Mouse (Mus musculus) cerebellum, postnatal 14 days (tissue): ENCODE measurements around the gene Tmem119.
"Not testable (repeated sequence)": the region's sequence is repeated elsewhere in the genome, so short reads cannot be mapped to it uniquely, and the experiment has no call there.

ENCODE experiments used
- DNase-seq, 2 experiments: peaks; one replicate each; pipeline ENCODE4 v3.0.0; 2021; ENCODE audit warnings: mixed read lengths in 2 of 2

Gene Tmem119

DNA sequence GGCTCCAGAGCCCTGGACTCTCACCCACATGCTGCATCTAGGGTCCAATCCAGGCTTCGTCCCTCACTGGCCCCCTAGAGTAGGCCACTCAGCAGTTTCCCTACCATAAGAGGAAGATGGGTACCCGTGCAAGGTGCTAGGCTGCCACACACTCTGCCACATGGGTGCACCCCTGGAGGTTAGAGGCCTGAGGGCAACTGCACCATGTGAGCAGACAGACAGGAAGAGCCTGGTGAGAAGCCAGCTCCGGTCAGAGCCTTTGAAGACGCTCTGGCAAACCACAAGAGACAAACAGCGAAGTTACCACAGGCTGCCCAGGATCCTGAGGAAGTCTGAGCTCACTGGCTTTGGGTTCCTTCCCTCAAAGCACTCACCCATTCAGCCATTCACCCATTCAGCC, 13.3 kb downstream of the Tmem119 start:
- no peak for DNase-seq

DNA sequence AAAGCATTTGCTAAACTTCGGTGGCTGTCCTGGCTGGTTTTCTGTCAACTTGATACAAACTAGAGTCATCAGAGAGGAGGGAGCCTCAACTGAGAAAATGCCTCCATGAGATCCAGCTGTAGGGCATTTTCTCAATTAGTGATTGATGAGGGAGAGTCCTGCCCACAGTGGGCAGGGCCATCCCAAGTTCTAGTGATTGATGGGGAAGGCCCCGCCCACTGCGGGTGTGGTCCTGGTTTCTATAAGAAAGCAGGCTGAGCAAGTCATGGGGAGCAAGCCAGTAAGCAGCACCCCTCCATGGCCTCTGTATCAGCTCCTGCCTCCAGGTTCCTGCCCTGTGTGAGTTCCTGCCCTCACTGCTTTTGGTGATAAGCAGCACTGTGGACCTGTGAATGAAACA, 16.2 kb downstream of the Tmem119 start:
- not testable (repeated sequence) for DNase-seq

DNA sequence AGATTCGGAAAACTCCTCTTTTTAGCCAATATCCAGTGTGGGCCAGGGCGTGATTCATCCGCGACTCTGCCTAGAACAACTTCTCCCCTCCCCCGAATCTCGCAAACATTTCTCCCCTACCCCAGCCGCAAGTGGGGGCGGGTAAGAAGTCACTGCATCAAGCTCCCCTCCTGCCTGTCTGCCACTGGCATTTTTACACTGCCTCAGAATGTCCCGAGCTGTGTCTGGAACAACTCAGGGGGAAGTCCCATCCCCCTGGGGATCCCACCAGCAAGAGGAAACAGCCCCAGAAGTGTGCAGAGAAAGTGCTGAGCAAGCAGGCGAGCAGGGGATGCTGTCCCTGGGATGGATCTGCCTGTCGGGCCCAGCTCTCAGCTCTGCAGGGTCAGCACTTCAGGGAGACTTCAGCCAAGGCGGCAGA, 16.7 kb downstream of the Tmem119 start:
- DNase-seq: no peak

DNA sequence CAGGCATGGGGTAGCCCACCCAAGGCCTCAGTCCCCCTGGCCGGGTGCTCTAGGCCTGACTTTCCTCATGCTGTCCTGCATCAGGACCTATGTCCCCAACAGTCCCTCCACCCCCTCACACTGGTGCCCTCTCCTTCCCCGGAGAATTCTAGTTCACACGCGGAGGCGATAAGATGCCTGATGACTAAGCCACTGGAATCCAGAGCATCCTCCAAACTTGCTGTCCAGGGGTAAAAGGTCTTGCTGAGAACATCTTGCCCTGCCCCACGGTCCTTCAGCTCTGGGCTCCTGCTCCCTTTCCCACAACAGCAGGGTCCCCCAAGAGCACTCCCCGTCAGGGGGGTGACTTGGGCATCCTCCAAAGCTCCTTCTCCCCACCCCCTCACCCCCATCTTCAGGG, 17.7 kb downstream of the Tmem119 start:
- no peak for DNase-seq

DNA sequence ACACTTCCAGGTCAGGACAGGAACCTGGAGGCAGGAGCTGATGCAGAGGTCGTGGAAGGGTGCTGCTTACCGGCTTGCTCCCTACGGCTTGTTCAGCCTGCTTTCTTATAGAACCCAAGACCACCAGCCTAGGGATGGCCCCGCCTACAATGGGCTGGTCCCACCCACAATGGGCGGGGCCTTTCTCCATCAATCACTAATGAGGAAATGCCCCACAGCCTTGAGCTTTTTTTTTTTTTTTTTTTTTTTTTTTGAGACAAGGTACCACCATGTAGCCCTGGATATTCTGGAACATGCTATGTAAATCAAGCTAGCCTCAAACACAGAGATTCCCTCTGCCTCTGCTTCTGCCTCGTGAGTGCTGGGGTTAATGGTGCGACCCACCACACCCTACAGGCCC, 18.4 kb downstream of the Tmem119 start:
- no peak for DNase-seq

DNA sequence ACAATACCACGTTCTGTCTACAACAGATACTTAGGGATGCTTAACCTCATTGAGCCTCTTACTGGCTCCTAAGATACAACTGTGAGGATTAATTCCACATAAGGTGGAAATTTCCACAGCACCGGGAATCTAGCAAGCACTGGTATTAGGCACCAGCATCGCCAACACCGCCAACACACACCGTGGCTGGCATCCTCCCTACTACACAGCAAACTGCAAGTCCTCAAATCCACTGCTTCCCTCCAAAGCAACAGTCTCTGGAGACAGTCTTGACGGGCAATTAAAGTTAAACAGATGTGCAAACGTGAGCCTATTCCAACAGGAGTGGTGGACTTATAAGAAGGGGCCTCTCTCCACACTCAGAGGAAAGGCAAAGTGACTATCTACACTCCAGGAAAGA, 19.1 kb downstream of the Tmem119 start:
- no peak for DNase-seq

DNA sequence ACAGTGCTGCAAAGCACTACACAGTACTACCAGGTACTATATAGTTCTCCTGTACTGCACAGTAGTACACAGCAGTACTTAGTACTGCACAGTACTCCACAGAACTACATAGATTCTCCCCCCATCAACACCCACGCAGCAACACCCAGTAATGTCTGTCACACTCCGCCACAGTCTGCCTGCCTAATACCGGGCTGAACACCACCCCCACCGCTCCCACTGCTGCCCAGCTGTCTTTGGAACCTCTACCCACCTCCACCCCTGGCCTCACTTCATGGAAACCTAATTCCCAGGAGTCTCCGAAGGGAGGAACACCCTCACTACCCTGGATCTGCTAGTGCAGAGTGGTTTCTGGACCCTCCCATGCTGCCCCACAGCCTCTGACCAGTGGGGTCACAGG, 19.6 kb downstream of the Tmem119 start:
- DNase-seq: no peak

DNA sequence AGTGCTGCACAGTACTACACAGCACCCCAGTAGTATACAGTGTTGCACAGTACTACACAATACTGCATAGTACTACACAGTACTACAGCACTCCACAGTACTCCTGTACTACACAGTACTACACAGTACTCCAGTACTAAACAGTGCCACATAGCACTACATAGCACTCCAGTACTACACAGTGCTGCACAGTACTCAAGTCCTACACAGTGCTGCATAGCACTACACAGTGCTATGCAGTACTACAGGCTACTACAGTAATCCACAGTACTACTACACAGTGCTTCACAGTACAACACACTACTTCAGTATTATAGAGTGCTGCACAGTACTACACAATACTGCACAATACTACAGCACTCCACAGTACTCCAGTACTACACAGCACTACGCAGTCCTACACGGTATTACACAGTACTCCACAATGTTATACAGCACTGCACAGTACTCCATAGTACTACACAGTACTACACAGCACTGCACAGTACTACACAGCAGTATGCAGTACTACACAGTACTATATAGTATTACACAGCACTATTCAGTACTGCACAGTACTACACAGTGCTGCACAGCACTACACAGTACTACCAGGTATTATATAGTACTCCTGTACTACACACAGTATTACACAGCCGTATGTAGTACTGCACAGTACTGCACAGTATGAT, 20.1 kb downstream of the Tmem119 start:
- DNase-seq: no peak

DNA sequence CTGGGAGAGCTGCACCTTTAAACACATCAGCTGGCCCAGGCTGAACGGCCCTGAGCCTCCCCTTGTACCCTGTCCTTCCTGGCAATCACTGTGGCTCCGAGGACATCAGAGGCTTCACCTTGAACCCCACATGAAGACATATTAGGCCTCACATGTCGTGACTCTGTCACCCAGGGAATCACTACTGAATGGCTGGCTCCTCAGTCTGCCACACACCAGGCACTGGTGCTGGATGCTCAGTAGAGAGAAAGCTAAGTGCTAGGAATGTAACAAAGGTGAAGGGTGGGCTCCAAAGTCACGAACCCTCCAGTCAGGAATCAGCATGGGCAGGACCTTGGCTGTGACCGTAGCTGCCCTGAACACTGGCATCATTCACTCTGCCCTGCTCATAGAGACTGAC, 20.7 kb downstream of the Tmem119 start:
- DNase-seq: no peak

DNA sequence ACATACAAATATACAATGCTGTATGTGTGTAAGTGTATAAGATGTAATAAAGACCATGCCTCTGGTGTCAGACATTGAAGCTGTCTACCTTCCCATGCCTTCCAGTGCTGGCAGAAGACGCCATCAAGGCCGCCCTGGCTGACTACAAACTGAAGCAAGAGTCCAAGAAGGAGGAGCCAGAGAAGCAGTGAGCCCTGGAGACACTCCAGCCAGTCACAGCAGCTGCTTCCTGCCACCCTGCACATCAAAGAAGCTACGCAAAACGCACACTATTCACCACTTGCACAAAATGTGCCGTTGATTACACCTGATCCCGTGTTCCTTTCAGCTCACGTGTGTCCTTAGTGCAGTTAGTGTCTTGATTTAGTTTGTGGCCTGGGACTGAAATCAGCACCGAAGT, 22.6 kb downstream of the Tmem119 start:
- not testable (repeated sequence) for DNase-seq

DNA sequence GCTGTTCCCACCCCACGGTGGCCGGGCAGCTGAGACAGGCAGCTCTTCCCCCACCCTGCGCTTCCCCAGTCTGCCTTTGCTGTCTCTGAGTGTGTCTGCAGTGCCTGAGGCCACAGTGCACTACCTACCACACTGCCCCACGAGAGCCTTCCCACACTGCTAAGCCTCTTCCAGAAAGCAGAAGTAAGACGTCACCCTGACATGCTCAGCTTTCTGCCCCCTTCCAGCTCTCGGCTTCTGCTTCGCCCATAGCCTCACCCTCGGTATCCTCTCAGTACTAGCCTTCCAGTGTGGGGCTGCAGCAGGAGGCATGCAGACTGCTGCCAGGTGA, 23.5 kb downstream of the Tmem119 start:
- no peak for DNase-seq

DNA sequence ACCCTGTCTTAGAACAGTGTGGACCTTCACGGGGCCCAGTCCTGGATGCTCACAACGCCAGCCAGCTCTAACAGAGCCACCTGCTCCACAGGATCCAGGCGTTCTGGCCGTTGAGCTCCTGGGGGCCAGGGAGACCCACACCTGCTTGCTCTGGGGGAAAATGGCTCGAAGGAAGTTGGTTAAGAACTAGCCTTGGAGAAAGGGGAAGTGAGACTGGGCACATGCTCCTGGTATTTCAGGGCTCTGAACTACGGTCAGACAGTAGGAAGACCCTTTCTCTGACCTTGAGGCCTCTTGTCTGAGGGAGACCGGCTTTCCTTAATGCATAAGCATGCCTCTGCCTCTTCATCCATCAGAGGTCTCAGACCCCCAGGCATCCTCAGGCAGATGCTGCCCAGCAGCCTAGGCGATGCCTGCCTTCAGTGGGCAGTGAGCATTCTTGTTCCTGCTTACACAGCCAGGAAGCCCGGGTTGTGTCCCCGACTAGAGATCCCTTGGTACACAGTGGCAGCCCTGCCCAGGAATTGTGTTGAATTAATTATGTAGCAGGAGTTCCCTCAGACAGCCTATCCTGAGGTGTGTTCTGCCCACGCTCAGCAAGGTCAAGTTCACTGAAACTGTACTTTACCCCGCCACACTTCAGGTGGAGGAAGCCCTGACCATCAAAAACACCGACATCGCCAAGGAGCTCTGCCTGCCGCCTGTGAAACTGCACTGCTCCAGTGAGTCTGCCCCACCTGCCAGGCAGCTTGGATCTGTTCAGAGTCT, 24.0 kb downstream of the Tmem119 start:
- DNase-seq: no peak

DNA sequence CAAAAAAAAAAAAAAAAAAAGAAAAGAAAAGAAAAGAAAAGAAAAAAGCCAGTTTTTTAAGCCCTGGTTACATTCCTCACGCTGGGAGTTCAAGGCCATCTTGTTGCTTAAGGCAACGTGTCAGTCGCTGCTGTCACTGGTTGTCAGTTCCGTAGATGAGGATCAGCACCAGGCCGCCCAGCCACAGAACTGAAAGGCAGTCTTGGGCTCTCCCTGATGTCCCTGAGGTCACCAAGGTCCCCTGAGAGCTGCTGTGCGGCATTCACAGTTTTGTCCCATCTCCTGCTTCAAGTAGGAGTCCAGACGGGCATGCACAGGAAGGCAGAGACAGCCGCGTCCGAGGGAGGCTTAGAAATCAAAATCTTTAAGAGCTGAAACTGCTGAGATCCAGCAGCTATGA, 24.7 kb downstream of the Tmem119 start:
- no peak for DNase-seq

DNA sequence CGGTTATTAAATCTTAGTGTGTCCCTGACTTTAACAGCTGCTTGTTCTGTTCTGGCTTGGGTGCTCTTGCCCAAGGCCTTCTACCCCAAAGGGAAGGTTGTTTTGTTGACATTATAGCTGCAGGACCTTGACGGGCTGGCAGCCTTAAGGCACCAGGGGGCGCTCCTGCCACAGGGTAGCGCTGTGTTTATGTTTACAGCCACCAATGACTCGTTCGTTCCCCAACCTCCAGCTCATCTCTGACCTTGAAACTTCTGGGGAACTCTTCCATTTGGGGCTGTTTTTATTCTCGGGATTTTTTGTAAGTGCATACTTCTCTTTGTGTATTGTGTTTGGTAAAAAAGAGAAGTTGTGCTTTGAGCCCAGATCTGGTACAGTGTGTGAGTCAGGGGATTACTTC, 26.7 kb downstream of the Tmem119 start:
- peak; percentile 89 to 94 for DNase-seq

DNA sequence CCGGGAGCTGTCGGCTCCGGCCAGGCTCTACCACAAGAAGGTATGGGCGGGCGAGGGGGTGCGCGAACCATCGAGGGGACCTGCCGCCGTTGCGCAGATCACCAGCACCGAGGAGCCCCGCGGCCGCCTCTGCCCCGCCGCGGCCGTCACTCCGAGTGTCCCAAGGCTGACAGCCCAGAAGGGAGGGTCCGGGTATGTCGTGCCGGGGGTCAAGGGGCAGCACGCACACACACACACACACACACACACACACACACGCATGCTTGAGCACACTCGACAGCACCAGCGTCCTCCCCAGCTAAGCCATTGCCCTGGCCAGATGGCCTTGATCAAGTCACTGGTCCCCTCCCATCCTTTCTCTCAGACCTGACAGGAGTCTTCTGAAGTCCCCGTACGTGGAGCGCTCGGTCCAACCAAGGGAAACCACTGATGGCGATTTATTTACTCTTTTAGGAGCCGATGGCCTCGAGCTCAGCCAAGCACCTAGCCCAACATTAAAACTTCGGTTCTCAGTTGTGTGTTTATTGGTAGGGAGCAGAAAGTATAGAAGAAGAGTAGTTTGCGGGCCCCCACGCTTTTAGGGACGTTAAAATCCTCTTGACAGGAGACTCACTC, 27.3 kb downstream of the Tmem119 start:
- DNase-seq: no peak

DNA sequence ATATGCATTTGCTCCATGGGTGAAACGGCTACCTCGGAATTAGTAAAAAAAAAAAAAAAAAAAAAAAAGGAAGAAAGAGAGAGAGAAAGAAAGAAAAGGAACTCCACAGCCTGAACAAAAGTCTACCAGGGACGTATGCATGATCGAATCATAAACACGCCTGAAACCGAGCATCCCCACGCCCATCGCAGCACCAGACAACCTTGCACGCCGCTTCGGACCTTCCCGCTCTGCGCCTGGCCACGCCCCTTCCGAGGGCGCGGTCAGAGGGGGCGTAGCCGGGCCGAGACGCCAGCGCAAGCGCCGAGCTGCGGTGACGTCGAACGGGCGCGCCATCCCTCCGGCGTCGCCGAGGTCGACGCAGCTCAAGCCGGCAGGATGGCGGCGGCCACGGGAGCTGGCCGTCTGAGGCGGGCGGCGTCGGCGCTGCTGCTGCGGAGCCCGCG, 27.8 kb downstream of the Tmem119 start, which contains the start of the genes Sart3 and Iscu:
Gene Sart3 (minus strand): TSS at position 61 of the 446 bp plus-strand sequence.
Gene Iscu (plus strand): TSS at position 299 of the 446 bp plus-strand sequence.
- DNase-seq: peak; percentile 95 to 98

DNA sequence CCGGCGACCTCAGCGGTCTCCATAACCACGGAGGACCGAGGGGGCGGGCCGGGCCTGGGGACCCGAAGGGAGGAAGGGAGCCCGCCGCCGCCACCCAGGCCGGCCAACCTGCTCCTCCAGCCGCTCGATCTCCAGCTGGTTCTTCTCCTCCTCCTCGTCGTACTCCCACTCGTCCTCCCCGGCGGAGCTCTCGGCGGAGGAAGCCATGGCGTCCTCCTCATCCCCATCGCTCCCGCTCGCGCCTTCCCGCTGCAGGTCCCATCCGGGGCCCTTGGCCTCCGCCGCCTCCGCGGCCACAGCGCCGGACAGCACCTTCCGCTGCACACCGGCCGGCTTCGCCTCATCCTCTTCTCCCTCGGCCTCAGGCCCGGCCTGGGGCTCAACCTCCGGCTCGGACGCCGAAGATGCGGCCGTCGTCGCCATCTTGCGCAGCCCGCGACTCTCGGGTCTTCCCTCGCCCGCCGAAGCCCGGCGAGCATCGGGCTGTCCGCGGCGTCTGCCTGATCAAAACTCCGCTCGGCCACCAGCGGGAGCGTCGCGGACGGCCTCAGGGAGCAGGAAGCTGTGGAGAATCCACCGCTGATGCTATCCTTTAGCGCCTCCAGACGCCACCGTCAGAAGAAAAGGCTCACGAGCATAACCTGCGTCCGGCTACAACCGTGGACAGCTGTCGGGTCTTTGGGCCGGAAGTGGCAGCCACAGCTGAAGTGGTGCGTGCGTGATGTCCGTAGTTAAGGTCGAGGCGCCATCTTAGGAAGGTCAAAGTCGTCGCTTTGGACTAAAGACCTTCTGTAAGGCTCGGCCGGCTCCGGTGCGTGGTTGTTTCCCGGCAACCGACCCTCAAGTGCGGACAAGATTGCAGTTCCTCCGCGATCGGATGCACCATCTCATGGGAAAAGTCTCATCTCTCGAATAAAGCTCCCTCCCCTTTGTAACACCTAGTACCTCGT, 28.8 kb downstream of the Tmem119 start:
- DNase-seq: peak; percentile 87 to 89

DNA sequence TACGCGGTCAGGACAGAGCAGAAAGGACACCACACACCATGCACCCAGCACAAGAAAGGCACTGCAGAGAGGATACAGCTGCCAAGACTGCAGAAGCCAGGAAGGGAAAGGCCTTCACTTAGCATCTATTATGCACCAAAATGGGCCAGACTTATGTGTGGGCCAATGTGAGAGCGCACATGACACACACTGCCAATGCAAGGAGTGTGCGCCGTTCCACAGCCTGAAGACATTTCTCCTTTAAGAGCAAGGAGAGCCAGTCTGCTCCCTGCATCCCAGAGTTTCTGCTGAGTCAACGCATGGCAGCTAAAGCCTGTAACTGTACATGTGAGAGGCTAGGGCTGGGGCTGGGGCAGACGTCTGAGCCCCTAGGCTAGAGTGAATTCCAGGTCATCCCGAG, 31.5 kb downstream of the Tmem119 start:
- DNase-seq: no peak

DNA sequence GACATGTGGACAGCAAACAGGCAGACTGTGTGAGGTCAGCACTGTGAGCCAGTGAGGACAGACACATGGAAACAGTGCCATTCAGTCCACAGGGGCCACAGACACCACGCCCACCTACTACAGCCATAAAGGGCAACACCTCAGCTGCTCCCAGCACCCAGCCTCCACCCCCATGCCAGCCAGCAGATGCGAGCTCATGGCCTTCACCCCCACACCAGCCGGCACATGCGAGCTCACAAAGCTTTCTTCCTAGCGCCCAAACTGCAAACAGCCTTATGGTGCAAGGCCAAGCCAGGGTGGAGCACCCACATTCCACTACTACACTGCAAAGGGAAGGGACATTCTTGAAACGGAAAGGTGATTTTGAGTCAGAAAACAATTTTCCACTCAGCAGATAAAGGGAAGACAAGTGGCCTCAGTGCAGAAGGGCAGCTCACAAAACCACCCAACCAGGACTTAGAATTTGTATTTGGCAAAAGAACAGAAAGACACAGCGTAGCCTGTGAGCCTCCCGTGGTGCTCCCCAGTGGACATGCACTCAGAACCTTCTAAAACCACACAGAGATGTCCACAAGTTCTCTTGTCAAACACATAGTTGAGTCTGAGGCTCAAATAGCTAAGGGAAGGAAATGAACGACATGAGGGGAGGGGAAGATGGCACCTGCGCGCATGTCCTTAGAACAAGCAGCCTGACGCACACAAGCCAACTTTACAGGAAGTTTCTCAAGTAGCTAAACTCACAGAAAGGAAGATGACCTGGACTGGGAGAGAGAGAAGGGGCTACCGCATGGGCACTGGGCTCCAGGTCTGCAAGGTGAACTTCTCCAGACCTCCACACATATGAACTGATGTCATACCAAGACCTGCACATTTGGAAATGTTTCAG, 34.4 kb downstream of the Tmem119 start:
- DNase-seq: no peak

DNA sequence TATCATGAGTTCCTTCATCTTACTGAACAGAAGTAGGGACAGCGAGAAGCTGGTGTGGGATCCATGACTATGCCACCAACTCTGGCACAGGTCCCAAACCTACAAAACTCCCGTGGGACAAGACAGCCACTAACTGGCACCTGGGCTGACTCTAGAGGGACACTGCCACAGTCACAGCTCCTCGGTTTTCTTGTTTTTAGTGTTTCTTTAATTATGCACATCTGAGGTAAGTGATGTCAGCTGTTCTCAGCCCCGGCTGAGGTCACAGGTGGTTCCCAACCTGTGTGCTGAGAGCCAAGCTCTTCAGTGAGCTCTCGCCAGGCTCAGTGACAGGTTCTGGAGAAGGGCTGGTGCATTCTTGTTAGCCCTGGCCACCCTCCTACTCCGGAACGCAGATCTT, 35.9 kb downstream of the Tmem119 start:
- DNase-seq: no peak

DNA sequence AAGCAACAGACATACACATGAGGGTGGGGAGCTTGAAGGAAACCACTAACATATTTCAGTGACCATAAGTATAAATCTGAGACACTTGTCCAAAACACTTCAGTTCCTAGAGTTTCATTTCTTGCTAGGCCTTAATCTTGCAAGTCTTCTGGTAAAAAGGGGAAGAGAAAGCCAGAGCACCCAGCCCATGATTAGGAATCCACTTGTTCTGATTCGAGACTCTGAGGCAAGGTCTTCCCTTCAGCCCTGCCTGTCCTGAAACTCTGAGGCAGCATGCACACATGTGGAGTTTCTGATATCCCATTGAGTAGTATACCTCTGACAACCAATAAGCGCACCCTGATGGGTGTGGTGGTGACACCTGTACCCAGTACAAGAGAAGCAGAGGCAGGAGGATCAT, 38.7 kb downstream of the Tmem119 start:
- no peak for DNase-seq
